Mouse (Mus musculus): Measurements from ENCODE around the gene Prickle4.

The Prickle4 gene

DNA sequence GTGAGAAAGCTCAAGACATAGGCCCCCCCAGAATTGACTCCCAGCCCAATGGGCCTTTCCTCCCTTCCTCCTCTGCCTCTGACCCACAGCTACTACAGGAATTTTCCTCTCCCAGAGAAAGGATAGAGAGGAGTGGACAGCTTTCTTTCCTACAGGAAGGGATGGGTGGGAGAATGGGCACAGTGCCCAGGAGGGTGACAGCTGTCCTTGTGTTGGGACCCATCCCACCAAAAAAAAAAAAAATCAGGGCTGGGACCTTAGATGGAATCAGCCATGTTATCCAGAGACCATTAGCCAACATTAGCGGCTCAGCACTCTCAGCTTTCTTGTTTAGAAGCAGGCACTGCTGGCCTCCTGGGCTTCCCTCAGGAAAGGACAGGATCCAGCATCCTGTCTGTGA, 11.7 kb upstream of the Prickle4 start:
- no peak for DNase-seq (ENCODE audit: low spot score)

DNA sequence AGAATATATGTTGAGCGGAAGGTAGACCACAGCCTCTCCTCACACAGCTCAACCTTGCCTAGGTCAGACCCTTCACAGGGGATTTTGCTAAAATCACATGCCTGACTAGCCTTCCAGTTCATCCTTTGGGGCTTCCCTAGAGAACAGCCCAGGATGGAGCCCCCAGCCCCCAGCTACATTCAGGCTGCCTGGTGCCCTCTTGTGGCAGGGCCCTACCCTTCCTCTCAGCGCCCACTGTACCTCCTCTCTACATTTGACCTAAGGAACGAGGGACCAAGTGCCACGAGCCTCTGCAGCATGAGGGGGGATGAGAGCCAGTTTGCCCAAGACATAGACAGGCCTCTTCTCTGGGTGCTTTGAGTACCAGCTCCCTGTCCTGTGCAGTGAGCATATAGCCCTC, 10.2 kb upstream of the Prickle4 start:
- DNase-seq (ENCODE audit: low spot score), result no peak

DNA sequence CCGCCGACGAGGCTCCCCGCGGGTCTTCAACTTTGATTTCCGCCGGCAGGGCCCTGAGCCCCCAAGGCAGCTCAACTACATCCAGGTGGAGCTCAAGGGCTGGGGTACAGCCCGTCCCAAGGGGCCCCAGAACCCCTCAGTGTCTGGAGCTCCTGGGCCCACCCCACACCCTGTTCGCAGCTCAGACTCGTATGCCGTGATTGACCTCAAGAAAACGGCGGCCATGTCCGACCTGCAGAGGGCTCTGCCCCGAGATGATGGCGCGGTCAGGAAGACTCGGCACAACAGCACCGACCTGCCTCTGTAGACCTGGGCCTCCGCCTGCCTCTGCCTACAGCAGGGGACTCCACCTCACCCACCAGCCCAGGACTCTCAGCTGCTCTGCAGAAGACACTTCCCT, 9.0 kb upstream of the Prickle4 start:
- DNase-seq (ENCODE audit: low spot score), result no peak

DNA sequence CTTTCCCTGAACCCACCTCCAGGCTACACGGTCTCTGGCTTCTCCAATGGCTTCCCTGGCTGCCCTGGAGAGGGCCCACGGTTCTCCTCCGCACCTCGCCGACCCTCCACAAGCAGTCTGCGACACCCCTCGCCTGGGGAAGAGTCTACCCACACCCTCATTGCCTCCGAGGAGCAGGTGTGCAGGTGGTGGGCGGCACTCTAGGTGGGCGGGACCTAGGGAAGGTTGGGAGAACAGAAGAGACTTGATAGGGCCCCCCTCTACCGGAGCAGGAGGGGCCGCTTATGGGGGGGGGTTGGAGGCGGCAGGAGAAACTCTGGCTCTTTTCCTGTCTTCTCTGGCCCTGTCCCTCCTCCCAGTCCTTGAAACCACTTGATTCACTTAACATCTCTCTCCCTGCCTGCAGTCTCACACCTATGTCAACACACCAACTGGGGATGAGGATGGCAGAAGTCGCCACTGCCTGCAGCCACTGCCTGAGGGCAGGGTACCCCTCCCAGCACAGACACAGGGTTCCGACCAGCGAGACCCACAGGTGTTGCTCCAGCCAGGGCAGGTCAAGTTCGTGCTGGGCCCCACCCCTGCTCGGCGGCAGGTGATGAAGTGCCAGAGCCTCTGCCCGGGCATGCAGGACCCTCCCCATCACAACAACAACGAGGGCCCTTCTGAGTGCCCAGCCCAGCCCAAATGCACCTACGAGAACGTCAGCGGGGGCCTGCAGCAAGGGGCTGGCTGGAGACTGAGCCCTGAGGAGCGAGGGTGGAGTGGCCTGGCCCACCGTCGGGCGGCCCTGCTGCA, 8.2 kb upstream of the Prickle4 start:
- DNase-seq (ENCODE audit: low spot score), result no peak

DNA sequence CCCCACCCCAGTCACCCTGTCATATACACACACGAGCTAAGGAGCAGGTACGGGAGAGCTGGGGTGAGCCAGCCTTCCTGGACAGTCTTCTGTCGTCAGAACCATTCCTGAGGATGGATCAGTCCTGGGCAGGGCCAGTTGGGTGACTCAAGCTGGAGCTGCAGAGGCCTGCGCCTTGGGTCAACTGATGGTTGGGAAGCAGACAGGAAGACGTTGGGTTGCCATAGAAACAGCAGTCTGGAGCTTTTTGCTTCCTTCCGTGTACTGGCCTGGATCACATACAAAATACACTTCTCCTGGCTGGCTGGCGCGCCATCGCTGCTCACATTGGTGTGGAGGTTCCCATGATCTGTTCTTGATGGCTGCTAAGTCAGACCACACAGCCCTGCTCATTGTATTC, 7.3 kb upstream of the Prickle4 start:
- no peak for DNase-seq (ENCODE audit: low spot score)

DNA sequence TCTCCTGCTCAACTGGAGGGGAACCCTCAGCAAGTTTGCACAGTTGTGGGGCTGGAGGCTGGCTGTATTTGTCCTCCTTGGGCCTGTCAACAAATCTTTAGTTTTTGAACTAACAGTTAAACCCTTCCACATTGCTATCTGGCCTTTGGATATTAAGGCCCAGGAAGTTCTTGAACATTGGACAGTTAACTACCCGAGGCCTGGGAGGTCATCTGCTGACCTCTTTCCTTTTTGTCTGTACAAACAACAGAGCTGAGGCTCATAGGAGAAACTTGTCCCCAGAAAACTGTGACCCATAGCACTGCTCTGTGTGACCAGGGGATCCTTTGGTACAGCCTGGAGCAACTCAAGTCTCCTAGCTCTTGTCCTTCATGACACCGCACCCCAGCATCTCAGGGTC, 4.5 kb upstream of the Prickle4 start:
- peak; percentile 68 for DNase-seq (ENCODE audit: low spot score)

DNA sequence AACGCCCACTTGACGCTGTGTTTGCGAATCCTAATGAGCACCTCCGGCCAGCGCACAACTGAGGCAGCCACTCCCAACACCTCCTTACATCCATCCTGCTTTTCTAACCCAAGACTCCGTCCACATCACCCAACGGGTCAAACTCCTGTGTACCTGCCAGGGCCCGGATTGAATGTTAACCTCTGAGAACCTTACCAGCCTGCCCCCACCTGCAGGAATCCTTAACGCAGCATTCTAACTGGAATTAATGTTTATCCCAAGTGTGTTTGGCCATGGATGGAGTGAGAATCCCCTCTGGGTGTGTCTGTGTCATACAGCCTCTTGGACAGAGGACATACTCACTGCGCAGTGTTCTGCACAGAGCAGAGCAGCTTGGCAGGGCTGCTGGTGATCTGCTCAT, 3.6 kb upstream of the Prickle4 start:
- peak; percentile 88 for DNase-seq (ENCODE audit: low spot score)

DNA sequence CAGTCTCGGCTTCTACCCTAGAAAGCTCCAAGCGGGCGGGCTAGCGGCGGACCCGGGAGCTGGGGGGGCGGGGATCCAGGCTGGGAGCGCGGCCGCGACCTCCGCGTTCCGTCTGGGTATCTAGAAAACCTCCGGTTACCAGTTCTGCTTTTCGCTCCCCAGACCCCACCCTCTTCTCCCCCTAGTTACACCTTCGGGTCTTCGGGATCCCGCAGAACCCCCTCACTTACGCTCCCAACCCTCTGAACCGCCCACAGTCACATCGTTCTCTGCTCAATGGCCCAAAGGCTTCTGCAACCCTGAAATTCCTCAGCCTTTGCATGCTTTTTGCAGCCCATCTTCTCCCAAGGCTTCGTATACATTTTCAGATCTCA, 788 bp upstream of the Prickle4 start:
- no peak for DNase-seq (ENCODE audit: low spot score)

DNA sequence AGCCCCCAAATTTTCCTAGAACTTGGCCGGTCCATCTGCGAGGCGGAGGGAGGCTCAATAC, 264 bp downstream of the Prickle4 start, which contains the start of gene Gm21981:
Gene Gm21981 (minus strand): TSS at position 14 of the 61 bp plus-strand sequence.
- no peak for DNase-seq (ENCODE audit: low spot score)

DNA sequence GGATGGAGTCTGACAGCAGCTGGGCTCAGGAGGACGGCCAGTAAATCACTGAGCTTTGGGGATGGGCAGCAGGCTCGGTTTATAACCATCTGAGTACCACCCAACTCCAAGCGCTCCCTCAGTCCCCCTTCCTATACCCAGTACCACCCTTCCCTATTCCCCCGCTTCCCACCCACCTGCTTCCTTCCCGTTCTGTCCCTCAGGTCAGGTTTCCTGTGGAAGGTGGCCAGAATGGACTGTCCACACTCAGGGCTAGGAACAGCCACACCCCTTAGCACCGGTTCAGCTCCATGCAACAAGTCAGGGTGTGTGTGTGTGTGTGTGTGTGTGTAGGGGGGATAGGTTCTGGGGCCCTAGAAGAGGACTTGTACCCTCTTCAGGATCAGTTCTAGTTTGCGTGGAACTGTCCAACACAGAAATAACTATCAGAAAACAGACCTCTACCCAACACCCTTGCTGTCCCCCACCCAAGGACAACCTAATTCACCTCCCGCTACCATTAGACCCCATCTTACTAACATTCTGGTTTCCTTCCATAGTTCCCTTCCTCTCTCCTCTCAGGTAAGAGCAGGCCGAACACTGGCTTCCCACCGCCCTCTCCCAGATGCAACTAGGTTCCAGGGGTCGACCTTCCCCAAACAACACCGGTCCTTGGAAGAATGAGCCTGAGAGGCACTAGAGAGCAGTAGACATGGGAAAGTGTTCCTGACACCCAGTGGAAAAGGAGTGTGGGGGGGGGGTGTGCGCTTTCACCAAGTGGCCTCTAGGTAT, 680 bp downstream of the Prickle4 start:
- no peak for DNase-seq (ENCODE audit: low spot score)

DNA sequence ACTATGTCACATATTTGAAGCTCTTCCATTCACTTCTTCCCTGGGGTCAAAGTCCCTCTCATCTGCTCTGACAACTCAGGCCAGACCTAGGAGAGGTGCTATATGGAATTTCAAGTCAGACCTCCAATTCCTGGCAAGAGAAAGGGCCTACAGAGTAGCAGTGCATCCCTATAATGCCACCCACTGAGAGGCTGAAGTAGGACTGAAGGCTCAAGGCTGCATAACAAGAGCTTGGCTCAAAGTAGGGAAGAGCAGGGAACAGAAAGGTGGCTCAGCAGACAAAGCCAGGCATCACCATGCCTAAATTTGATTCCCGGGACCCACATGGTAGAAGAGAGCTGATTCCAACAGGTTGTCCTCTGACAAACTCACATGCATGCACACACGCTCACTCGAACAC, 2.9 kb downstream of the Prickle4 start:
- DNase-seq (ENCODE audit: low spot score), result no peak

DNA sequence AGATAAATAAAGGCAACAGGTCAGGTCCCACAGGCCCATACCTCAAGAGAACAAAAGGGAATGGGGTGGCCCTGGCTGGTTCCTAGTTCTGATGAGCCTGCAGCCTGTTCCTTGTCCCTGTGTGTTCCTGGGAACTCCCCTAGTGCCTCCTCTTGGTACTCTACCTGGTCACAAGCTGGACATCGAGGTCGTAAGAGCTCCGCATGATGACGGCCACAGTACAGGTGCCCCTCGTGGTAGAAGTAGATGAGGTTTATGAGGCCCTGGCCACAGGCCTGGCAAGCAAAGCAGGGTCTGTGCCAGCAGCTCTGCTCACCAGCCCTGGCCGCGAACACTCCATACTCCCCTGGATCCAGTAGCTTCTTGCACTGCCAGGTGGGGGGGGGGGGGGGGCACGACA, 4.6 kb downstream of the Prickle4 start:
- DNase-seq (ENCODE audit: low spot score), result no peak

DNA sequence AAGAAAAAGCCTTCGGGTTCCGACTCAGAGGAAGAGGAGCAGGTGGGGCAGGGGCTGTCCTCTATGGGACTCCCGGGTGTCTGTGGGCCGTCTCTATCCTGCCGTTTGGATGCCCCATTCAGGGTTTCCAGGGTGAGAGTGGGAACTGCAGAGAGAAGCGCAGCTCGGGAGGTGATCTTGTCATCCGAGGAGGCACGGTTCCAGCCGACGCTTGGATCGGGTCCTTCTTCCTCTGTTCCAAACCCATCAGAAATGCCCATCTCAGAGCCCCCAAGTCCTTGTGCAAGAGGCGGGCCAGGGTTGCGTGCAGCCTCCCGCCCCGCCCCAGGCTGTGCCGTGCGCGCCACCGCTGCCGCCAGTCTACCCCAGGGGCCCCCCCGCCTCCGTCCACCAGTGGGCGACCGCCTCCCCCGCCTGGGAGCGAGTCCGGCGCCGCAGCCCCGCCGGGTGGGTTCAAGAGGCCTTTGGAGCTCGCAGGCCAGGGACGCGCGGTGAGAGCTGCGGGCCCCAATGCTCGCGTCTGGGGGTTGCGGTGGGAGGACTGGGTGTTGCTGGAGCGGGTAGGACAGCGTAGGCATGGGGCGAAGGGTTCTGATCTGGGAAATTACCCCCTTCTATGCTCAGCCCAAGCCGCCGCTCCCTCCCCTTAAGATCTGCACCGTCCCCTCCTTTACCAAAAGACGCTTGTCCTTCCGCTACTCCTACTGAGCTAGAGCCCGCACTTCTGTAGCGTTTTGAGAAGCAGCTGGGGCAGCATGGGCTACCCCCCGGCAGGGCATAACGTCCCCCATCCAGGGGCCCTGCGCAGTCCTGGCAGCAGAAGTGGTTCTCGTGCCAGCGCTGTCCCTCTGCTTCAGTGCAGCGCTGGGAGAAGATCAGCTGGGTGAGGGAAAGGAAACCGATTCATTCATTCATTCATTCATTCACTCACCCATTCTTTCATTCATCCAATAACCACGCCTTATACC, 5.6 kb downstream of the Prickle4 start, which contains the start of gene Frs3:
Gene Frs3 (plus strand): TSS at position 423 of the 968 bp plus-strand sequence.
- peak; percentile 76 for DNase-seq (ENCODE audit: low spot score)

DNA sequence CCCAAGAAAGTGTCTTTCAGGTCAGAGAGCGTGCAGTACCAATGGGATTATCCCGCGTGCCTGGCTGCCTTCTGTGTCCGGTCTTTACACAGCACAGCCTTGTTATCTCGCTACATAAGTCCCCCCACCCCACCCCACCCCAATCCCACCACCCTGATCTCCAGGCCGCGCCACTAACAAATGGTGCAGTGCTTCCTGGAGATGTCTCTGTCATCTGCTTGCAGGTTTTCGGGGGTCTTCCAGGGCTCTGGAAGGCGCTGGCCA, 6.3 kb downstream of the Prickle4 start, which contains the start of gene Tomm6:
Gene Tomm6 (minus strand): TSS at position 43 of the 264 bp plus-strand sequence.
- no peak for DNase-seq (ENCODE audit: low spot score)

DNA sequence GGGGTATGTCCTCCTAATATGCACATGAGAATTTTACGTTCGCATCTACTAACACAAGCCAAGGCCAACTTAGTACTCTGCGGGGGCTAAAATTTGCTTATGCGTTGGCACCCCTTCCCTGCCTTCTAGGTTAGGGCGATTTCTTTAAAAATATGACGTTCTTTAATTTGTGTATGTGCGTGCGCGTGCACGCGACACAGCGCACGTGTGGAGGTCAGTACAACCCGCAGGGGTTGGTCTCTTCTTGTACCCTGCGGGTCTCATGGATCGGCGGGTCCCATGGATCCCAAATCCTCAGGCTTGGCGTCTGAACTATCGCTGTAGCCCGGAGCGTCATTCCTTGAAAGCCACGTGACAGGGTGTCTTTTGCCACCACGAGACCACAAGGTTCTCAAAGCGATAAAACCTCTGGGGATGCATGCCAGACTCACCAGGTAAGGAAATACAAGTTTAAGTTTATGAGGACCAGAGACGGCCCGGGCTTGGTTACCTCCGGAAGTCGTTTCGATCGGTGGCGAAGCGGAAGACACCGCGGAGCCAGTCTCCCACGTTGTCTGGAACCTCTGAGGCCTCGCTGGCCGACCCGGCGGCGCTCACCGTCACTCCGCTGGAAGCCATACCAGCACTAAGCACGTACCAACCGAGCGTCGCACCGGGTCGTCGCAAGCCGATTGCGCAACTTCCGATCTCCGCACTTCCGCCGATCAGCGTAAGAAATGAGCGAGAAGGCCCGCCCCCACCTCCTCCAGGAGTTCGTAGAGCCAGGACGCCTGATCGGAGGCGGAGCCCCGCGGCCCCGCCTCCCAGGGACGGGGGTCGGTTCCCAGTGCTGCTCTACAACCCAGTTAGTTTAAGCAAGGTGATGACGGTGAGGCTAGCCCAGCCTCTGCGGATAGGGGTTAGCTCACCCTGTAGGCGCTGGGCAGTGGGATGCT, 6.9 kb downstream of the Prickle4 start:
- peak; percentile 94 for DNase-seq (ENCODE audit: low spot score)

DNA sequence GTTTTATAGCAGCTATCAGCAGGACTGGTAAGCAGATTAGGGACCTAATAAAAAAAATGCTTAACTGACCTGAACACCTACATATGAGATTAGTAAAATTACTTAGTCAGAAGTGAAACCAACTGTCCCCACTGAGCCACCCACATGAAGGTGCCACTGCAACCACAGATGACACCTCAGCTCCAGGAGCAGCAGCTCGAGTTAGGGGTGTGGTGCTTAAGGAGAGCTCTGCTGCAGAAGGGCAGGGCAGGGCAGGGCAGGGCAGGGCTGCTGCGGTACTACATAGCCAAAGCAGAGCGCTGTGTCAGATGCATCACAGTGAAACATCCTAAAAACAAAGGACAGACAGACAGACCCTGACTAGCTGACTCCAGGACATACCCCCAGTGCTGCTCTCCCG, 11.7 kb downstream of the Prickle4 start:
- no peak for DNase-seq (ENCODE audit: low spot score)

DNA sequence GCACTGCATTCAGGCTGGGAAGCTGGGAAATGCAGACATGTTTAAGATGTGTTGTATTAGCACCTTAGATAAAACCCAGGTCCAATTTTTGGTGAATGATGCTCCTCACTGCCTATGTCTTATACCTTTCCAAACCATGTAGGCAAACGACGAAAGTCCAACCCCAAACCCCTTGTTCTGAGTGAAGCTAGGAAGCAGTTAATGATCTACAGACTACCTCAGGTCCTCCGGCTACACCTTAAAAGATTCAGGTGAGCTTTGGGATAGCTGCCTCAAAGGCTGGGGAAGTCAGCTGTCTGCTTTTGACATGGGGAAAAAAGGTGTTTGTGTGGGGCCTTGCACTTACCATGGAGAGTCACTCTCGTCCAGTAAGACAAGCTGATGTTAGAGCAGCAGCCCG, 15.8 kb downstream of the Prickle4 start:
- peak; percentile 55 for DNase-seq (ENCODE audit: low spot score)

DNA sequence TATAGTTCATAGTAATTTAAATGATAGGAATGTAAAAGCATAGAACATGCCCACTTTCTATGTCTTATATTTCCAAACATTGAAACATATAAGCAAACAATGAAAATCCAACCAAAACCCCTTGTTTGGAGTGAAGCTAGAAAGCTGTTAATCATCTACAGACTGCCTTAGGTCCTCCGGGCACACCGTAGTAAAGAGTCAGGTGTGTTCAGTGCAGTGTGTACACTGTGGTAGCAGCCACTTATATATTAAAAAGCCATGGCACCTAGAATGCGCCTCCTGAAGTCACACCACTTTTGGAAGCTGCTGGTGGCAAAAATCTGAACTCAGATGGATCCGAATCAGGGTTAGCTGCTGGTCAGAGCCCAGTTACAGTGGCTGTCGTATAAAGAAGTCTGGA, 16.3 kb downstream of the Prickle4 start:
- DNase-seq (ENCODE audit: low spot score), result no peak

DNA sequence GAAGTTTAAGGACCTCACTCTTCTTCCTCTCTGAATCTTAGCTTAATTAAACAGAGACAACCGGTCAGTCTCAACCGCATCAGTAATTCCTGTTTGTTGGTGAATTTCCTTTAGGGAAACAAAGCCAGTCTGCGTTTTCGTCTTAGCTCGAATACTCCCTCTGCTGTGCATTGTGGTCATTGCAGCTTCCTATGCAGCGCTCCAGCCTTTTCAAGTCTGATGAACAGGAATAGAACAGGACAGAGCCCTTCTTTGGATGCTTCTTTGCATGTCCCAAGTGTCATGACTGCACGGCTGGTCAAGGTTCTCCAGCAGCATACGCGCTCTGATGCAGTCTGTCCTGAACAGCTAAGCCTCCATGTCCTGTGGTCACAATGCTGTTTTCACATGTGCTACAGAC, 18.0 kb downstream of the Prickle4 start:
- peak; percentile 56 for DNase-seq (ENCODE audit: low spot score)

DNA sequence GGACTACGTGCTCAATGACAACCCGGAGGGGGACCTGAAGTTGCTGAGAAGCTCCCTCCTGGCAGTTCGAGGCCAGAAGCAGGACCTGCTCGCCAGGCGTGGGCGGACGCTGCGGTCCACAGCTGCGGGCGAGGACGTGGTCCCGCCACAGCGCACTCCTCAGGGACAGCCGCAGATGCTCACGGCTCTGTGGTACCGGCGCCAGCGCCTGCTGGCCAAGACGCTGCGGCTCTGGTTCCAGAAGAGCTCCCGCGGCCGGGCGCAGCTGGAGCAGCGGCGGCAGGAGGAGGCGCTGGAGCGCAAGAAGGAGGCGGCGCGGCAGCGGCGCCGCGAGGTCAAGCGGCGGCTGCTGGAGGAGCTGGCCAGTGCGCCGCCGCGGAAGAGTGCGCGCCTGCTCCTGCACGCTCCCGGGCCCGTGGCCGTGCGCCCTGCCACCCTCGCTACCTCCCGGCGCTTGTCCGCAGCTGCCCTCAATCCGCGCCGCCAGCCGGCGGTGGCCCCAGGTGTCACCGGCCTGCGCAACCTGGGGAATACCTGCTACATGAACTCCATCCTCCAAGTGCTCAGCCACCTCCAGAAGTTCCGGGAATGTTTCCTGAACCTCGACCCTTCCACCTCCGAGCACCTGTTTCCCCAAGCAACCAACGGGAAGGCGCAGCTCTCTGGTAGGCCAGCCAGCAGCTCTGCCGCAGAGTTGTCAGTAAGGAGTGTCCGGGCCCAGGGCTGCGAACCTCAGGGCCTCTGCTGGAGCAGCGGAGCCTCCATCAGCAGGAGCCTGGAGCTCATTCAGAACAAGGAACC, 22.0 kb downstream of the Prickle4 start:
- DNase-seq (ENCODE audit: low spot score), result peak; percentile 72

DNA sequence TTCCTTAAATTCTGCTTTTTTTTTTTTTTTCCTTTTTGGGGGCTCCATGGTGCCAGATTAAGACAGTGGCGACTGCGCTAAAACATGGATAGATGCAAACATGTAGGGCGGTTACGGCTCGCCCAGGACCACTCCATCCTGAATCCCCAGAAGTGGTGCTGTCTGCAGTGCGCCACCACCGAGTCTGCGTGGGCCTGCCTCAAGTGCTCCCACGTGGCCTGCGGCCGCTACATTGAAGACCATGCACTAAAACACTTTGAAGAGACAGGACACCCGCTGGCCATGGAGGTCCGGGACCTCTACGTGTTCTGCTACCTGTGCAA, 22.6 kb downstream of the Prickle4 start:
- DNase-seq (ENCODE audit: low spot score), result no peak
